Mouse (Mus musculus) T-helper 17 cell (primary cell): ENCODE results near the gene Fkbp9.

Experiments
- in situ Hi-C, 2 experiments: fragments of 300-600 bp; cut with MboI, MseI; formaldehyde crosslinking; loops; 1 replicate in 1 of 2; 2 replicates in 1 of 2; pipeline ENCODE4 v1.15.1; 2025; ENCODE audit warnings: high pct_unique_total_duplicates in 2 of 2

The Fkbp9 gene

DNA sequence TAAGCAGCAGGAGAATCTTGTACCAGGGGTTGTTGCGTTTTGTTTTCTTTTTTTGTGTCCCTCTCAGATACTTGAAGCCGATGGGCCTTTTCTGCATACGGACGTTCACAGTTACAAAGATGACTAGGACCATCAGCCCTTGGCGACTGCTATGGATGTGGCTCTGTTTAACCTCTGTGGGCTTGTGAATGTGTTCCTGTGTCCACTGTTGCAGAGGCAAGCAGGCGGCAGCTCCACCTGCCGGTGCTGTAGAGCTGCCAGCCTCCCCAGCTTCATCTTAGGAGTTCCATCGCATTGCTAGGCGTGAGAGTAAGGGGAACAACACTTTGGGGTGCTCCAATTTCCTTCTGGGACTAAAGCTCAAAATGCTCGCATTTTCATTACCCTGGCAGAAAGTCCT, 3.7 kb downstream of the Fkbp9 start:
- in situ Hi-C loops: no loop called here

GRCm38 (mm10) chr6:56837166-56837565, 5.3 kb downstream of the Fkbp9 start:
- in situ Hi-C loops: no loop called here

DNA sequence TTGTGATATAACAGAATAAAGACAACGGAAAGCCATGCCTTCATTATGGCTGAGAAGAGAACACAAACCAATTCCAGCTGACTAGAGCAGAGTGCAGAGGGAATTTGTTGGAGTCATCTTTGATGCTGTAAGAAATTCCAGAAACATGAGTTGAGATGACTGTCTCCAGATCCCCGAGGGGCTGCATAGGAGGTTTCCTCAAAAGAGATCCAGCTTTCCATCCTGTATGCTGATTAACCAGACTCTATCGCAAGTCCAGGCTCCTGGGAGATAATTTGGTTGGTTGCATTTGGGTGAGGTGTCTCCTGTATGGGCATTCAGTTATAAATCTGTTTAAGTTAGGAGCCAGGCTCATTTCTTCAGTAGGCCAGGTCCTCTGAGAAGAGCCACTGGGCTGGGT, 5.8 kb downstream of the Fkbp9 start:
- in situ Hi-C loops: no loop called here

GRCm38 (mm10) chr6:56843229-56843628, 11.4 kb downstream of the Fkbp9 start:
- in situ Hi-C loops: no loop called here

- in situ Hi-C loops: no loop called here
Measured at GRCm38 (mm10) chr6:56844365-56844764, 12.5 kb downstream of the Fkbp9 start.

DNA sequence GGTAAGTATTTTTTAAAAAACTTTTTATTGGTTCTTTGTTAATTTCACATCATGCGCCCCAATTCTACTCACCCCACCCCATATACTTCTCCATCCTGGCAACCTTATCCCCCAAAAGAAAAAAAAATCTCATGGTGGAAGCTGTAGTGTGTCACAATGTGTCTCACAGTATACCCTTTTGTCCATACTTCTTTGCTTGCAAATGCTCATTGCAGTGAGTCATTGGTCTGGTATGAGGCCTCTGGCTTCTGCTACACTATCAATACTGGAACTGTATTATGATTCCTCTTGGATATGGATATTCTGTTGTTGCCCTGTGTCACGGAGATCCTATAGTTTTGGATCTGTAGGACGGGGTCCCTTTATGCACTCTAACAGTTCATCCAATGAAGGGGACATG, 17.1 kb downstream of the Fkbp9 start:
- in situ Hi-C loops: no loop called here

GRCm38 (mm10) chr6:56850315-56850714, 18.5 kb downstream of the Fkbp9 start:
- in situ Hi-C loops: no loop called here

- in situ Hi-C loops: no loop called here
Measured at GRCm38 (mm10) chr6:56854803-56855202, 22.9 kb downstream of the Fkbp9 start.

DNA sequence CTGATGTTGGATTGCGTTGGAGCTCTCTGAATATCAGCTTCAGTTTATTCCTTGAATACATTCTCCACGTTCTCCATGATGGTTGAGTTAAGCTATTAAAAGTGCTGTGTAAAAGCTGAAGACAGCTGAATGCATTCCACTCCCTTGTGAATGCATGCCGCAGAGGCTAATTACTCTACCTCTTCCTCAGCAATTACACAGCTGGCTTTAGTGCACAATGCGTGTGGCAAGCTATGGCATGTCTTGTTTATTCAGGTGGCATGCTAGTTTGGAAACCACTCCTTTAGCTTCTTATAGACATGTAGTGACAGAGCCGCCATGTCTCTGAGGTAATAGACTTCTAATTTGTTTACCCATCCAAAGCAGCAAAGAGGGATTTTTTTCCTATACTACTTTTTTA, 24.9 kb downstream of the Fkbp9 start:
- in situ Hi-C loops: no loop called here

- in situ Hi-C loops: loop anchor here in 1 of 2 experiments (10.0 kb wide), 1 partner anchor 626 kb away; no protein-coding TSS in a partner anchor
Measured at GRCm38 (mm10) chr6:56860205-56860848, 28.5 kb downstream of the Fkbp9 start.

- in situ Hi-C loops: loop anchor here in 1 of 2 experiments (10.0 kb wide), 1 partner anchor 632 kb away; no protein-coding TSS in a partner anchor
Measured at GRCm38 (mm10) chr6:56866899-56867298, 35.0 kb downstream of the Fkbp9 start.

DNA sequence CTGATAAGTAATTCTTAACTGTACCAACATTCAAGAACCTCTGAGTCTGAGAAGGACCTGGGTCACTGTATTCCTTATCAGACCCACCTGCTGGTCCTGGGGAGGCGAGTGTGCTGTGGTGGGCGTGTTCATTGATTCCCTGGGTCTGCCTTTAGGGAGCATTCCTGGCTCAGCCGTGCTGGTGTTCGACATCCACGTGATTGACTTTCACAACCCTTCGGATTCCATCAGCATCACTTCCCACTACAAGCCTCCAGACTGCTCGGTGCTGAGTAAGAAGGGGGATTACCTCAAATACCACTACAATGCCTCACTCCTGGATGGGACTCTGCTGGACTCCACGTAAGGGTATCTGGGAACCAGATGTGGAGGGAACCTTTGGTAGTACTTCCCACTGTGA, 36.7 kb downstream of the Fkbp9 start:
- in situ Hi-C loops: loop anchor here in 1 of 2 experiments (10.0 kb wide), 1 partner anchor 634 kb away; no protein-coding TSS in a partner anchor

DNA sequence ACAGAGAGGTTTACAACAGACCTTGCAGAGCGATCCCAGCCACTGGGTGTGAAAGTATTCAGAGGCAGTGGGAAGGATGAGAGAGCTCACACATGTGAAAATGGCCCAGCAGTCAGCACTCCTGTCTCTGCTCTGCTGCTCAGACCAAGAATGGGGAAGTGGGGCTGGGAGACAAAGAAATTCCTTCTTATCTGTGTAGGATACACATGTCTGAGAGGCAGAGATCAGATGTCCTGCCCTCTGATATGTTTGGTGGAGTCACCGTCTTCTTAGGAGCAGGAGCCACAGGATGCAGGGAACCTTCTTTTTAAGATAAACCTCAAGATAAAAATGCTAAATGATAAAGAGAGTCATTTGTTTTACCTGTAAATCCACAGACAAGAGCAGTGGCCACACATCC, 38.2 kb downstream of the Fkbp9 start:
- in situ Hi-C loops: no loop called here

- in situ Hi-C loops: no loop called here
Measured at GRCm38 (mm10) chr6:56876870-56877269, 45.0 kb downstream of the Fkbp9 start.

DNA sequence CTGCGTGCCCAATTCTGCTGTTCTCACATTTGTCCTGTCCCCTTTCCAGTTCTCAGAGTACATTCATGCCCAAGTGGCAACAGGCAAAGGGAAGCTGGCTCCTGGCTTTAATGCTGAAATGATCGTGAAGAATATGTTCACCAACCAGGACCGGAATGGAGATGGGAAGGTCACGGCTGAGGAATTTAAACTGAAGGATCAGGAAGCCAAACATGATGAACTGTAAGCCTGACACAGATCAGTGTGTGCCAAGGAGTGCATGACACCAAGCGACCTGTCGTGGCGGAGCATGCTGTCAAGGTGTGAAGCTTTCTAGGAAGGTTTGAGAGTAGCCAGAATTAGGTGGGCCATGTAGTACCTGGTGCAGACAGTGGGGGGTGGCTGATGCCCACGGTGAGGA, 46.1 kb downstream of the Fkbp9 start:
- in situ Hi-C loops: no loop called here

DNA sequence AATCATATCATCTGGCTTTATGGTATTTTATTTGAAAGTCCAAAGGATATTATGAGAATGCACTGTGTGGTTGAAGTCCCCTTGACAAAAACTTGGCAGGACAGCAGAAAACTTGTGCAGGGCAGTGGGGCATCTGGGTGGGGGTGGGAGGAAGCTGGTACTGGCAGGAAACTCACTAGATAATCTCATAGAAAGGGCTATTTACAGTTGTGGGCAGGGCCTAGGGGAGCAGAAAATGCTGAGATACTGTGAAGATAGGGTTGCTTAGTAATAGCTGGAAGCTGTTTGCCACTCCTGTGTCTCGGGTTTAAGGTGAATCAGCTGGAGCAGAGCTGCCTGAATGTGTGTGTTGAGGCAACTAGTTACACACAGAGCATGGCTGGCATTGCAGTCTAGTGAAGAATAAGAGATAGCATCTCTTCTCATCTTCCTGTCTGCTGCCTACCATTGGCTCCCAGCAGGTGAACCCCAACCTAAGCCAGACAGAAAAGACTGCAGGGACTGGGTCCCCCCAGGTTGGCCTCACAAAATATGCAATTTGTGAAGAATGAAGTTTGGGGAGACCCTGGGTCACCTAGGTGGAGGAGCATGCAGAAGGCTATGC, 47.6 kb downstream of the Fkbp9 start:
- in situ Hi-C loops: no loop called here

GRCm38 (mm10) chr6:56888561-56888960, 56.7 kb downstream of the Fkbp9 start:
- in situ Hi-C loops: no loop called here

DNA sequence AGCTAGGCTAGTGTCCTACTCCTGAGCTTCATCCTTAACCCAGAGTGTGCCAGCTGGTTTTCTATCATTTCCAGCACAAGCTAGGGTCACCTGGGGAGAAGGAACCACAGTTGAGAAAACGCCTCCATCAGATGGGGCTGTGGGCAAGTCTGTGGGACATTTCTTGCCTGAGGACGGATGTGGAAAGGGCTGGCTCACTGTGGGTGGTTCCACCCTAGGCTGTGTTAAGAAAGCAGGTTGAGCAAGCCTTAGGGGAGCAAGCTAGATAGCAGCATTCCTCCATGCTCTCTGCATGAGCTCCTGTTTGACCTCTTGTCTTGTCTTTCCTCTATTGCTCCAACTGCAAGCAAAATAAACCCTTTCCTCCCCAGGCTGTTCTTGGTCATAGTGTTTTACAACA, 58.9 kb downstream of the Fkbp9 start:
- in situ Hi-C loops: no loop called here

DNA sequence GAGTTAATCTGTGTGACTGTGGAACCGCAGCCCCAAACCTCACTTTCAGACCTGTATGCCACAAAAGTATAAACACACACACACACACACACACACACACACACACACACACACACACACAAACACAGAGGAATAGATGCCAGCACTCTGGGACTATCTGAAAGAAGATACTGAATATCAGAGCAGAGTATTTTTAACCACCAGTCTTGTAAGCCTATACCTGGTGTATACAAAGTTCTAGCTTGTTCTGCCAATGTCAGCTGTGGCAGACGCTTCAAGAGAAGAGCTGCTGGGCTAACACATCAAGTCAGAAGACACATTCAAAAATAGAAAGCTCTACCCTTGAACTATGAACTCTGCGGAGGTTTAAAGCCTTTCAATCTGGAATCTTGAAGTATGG, 67.7 kb downstream of the Fkbp9 start:
- in situ Hi-C loops: no loop called here

- in situ Hi-C loops: loop anchor here in 1 of 2 experiments (25.0 kb wide), 1 partner anchor 1936 kb away; the partner anchor contains the start of gene Herc3
Measured at GRCm38 (mm10) chr6:56901336-56901735, 69.5 kb downstream of the Fkbp9 start.

- in situ Hi-C loops: loop anchor here in 1 of 2 experiments (25.0 kb wide), 1 partner anchor 1935 kb away; the partner anchor contains the start of gene Herc3
Measured at GRCm38 (mm10) chr6:56901824-56902386, 70.0 kb downstream of the Fkbp9 start.

DNA sequence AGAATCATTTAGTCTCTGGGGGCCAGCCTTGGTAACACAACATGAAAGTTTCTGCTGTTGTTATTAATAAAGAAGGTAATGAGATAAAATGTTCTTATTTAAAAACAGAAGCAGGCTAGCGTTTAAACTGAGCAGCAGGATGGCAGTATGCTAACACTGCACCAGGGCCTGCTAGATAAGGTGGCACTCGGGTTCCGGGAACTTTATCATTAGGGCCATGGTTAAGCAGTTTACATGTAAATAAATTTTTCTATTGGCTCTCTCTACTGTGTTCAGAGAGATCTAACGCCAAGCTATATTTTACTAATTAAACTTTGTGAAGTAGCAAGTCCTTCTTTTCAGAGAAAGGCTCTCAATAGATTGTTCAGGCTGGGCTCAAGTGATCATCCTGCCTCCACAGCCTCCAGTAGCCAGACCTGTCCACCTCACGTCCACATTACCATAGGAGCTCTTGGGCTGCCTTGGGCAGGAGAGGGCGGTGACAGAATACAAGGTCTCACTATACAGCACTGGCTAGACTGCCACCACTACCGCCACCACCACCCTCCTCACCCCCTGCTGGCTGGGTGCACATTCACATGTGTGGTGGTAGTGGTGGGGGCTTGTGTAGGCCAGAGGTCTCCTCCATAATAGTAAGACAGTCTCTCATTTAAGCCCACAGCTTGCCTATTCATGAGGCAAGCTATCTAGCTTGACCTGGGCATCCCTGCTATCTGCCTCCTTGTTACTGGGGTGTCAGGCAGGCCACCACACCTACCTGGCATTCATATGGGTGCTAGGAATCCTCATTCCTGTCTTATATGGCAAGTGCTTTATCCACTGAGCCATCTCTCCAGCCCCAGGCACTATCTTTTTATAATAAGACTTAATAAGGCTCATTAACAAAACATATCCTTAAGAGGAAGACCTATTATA, 71.0 kb downstream of the Fkbp9 start:
- in situ Hi-C loops: loop anchor here in 1 of 2 experiments (25.0 kb wide), 1 partner anchor 1934 kb away; the partner anchor contains the start of gene Herc3
